Mouse (Mus musculus) embryonic facial prominence, embryonic 13.5 days (tissue): ENCODE measurements around the gene Tpt1. TPM values are rescaled to one million over a fixed set of nuclear protein-coding genes. Genes with fewer than 3 reads are reported as not detected.

Experiments used
- ATAC-seq: fragments of 200-750 bp; cut with Nextera tagmentation; 2 replicates; pipeline ENCODE4 v1.8.0; 2017; ENCODE audit warnings: low read depth; ENCODE audit not compliant: insufficient number of reproducible peaks, insufficient read depth, low FRiP score, low TSS enrichment
- H3K27ac ChIP-seq: fragments of 300-500 bp; sonication (generic); 2 replicates; pipeline ENCODE4 v1.5.1; 2015; ENCODE audit warnings: moderate library complexity, mild to moderate bottlenecking, inconsistent platforms
- H3K27me3 ChIP-seq: fragments of 300-500 bp; sonication (generic); 2 replicates; pipeline ENCODE4 v1.6.1; 2015; ENCODE audit warnings: mild to moderate bottlenecking, inconsistent platforms
- H3K36me3 ChIP-seq: fragments of 300-500 bp; sonication (generic); 2 replicates; pipeline ENCODE4 v1.6.1; 2015; ENCODE audit warnings: mild to moderate bottlenecking, inconsistent platforms
- H3K4me1 ChIP-seq: fragments of 300-500 bp; sonication (generic); 2 replicates; pipeline ENCODE4 v1.6.1; 2015; ENCODE audit warnings: inconsistent platforms
- H3K4me2 ChIP-seq: fragments of 300-500 bp; sonication (generic); 2 replicates; pipeline ENCODE4 v1.6.1; 2015; ENCODE audit warnings: moderate library complexity, mild to moderate bottlenecking, inconsistent platforms
- H3K4me3 ChIP-seq: fragments of 300-500 bp; sonication (generic); 2 replicates; pipeline ENCODE4 v1.5.1; 2015; ENCODE audit warnings: mild to moderate bottlenecking, inconsistent platforms
- H3K9ac ChIP-seq: fragments of 300-500 bp; sonication (generic); 2 replicates; pipeline ENCODE4 v1.6.1; 2015; ENCODE audit warnings: mild to moderate bottlenecking, inconsistent platforms
- H3K9me3 ChIP-seq: fragments of 300-500 bp; sonication (generic); 2 replicates; pipeline ENCODE4 v1.6.1; 2016; ENCODE audit warnings: inconsistent platforms
- WGBS: fragments of 180-500 bp; shearing (Covaris S2); methylation state at CpG from one replicate; pipeline ENCODE4 v1.1.7; 2015; ENCODE audit warnings: mixed read lengths; 5-methylcytosine and 5-hydroxymethylcytosine counted together
- polyA plus RNA-seq: library from polyadenylated mRNA; unstranded; fragments of >200 nt; fragmentation: Nextera tagmentation; extraction: Ambion mirVana; gene quantifications from 2 replicates; pipeline ENCODE4 v1.2.1, GENCODE M21; 2015

Tpt1 gene
- polyA plus RNA-seq, 1 experiment from 2014 or later: 1,171 TPM

DNA sequence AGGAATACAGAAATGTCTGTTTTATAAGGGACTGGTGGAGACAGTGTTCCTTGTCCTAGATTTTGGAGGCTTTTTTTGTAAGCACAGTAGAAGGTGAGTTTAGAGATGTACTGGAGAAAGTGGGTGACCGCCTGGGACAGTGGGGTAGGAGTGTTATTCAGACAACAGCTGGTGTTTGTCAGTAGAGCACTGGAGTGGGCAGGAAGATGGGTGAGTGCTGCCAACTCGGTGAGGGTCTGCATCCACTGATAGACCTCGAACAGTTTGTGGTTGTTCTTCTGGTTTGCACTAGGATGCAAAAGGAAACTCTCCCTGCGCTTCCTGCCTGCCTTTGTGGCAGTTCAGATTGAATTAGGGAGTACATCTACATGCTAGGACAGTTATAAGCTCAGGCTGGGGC, 2.8 kb downstream of the Tpt1 start:
- no peak overlapping the region for H3K27ac ChIP-seq
- 90% methylated on average over 4 of the region's 4 CpGs for WGBS
- no peaks in the 10 kb centered on the region for H3K27me3 ChIP-seq
- no peak overlapping the region for H3K4me3 ChIP-seq
- H3K4me2 ChIP-seq: no peak overlapping the region
- peaks cover 57% of the 10 kb centered on the region for H3K36me3 ChIP-seq
- H3K9ac ChIP-seq: no peak overlapping the region
- peaks cover 16% of the 10 kb centered on the region for H3K4me1 ChIP-seq
- no peak for ATAC-seq
- H3K9me3 ChIP-seq: no peaks in the 10 kb centered on the region

DNA sequence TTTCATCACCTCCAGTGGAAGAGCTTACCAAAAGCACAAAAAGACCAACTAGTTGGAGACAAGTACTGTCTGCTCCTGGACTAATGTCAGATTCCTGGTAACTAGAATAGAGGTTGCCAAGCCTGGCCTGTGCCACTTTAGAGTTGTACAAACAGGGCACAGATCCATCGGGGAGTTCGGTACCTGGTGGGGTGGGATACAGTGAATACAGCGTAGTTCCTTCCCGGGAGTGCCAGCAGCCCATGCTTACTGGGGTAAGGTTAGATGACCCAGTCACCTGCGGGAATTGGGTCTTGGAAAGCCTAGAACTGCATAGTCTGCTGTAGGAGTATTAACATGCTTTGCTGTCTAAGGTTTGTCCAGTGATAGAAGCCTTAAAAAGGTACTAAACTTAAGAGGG, 3.6 kb downstream of the Tpt1 start:
- ATAC-seq: no peak
- WGBS: 95% methylated on average over 5 of the region's 5 CpGs
- no peaks in the 10 kb centered on the region for H3K9me3 ChIP-seq
- H3K4me3 ChIP-seq: no peak overlapping the region
- no peak overlapping the region for H3K4me2 ChIP-seq
- no peak overlapping the region for H3K9ac ChIP-seq
- peaks cover 16% of the 10 kb centered on the region for H3K4me1 ChIP-seq
- peaks cover 60% of the 10 kb centered on the region for H3K36me3 ChIP-seq
- H3K27ac ChIP-seq: no peak overlapping the region
- H3K27me3 ChIP-seq: no peaks in the 10 kb centered on the region

DNA sequence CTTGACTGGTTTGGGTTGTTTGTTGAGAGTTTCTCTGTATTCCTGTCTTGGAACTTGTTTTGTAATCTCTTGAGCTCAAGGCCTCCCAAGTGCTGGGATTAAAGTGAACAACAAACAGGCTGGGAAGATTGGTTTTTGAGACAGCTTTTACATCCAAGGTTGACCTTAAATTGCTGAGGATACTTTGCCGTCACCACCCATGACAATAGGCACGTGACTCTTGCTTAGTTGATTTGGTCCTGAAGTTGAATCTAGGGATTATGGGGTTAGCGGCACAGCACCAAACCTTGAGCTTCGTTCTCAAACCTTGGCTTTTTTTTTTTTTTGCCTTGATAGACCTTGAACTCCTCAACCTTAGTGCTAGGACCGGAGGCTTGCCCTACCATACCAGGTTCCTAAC, 4.3 kb downstream of the Tpt1 start:
- H3K27ac ChIP-seq: no peak overlapping the region
- H3K4me2 ChIP-seq: no peak overlapping the region
- H3K4me3 ChIP-seq: no peak overlapping the region
- no peak overlapping the region for H3K9ac ChIP-seq
- H3K36me3 ChIP-seq: peaks cover 64% of the 10 kb centered on the region
- peaks cover 13% of the 10 kb centered on the region for H3K4me1 ChIP-seq
- ATAC-seq: no peak
- H3K9me3 ChIP-seq: no peaks in the 10 kb centered on the region
- 80% methylated on average over 5 of the region's 5 CpGs for WGBS
- H3K27me3 ChIP-seq: no peaks in the 10 kb centered on the region

DNA sequence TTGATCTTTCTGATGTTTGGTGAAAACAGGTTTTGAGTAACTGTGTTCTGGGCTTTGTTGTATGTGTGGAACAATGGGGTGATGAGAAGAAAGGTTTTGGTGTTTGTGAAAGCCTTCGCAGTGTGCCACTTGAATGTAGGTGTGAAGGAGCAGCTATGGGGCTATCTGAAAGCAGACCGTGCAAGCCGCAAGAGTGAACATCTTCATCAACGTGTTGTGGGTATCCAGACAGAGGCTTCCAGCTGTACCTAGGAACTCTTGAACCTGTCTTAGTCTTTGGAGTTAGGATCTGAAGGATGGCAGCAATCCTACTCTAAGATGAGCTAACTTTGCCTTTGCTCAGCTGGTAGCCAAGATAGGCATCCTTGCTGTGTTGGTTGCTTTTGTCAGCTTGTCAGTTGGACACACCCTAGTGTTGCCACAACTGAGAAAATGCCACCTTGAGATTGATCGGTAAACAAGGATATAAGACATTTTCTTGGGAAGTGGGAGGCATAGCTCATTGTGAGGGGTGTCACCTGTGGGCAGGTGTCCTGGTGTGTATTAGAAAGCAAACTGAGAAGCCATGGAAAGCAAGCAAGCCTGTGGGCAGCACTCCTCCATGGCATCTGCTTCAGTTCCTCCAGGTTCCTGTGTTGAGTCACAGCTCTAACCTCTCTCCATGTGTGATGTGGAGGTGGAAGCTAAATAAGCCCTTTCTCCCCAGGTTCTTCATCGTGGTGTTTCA, 5.1 kb downstream of the Tpt1 start:
- Histone ChIP-seq H3K27me3 (no peaks in the 10 kb centered on the region), H3K4me1 (peaks cover 12% of the 10 kb centered on the region), H3K9ac (no peak overlapping the region), H3K36me3 (peaks cover 65% of the 10 kb centered on the region), H3K27ac (no peak overlapping the region), H3K4me2 (no peak overlapping the region), H3K4me3 (no peak overlapping the region), H3K9me3 (no peaks in the 10 kb centered on the region)
- no peak for ATAC-seq
- 86% methylated on average over 6 of the region's 6 CpGs for WGBS

DNA sequence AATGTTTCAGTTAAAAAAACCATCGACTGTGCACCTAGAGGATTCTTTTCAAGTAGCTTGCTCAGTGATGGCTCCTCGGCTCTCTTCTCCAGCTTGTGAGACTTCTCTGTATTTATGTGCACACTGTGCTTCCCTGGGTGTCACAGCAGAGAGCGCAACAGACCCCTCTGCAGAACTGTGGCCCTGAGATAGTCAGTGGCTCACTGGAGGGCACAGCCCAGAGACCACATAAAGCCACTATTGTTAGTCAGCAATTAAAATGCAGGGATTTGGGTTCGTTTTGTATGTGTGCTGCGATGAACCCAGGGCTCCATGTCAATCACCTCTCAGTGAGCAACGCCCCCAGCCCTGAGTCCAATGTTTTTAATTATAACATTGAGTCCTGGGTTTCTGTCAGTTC, 5.9 kb downstream of the Tpt1 start:
- WGBS: 39% methylated on average over 6 of the region's 6 CpGs
- H3K4me1 ChIP-seq: peaks cover 15% of the 10 kb centered on the region
- H3K36me3 ChIP-seq: peaks cover 65% of the 10 kb centered on the region

DNA sequence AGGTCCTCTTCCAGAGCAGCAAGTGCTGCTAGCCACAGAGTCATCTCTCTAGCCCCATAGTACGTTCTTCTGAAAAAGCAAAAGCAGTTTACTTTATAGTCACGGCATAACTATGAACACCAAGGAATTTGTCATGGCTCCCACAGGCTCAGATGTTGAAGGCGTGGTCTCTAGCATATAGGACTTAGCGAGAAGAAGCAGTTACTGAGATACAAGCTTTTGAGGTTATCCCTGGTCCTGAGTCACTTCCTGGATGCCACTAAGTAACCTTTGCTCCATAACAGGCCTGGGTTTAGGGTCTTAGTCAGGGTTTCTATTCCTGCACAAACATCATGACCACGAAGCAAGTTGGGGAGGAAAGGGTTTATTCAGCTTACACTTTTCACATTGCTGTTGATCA, 7.1 kb downstream of the Tpt1 start:
- no peak for ATAC-seq
- Histone ChIP-seq H3K4me1 (peaks cover 10% of the 10 kb centered on the region), H3K27me3 (no peaks in the 10 kb centered on the region), H3K9me3 (no peaks in the 10 kb centered on the region), H3K36me3 (peaks cover 61% of the 10 kb centered on the region), H3K4me2 (no peak overlapping the region), H3K27ac (no peak overlapping the region), H3K4me3 (no peak overlapping the region), H3K9ac (no peak overlapping the region)
- 90% methylated on average over 5 of the region's 5 CpGs for WGBS

More for the DNA sequence above, 5.9 kb downstream of the Tpt1 start:
- H3K9ac ChIP-seq: no peak overlapping the region
- ATAC-seq: no peak
- no peak overlapping the region for H3K4me3 ChIP-seq
- H3K27me3 ChIP-seq: no peaks in the 10 kb centered on the region
- H3K4me2 ChIP-seq: no peak overlapping the region
- no peaks in the 10 kb centered on the region for H3K9me3 ChIP-seq
- no peak overlapping the region for H3K27ac ChIP-seq

DNA sequence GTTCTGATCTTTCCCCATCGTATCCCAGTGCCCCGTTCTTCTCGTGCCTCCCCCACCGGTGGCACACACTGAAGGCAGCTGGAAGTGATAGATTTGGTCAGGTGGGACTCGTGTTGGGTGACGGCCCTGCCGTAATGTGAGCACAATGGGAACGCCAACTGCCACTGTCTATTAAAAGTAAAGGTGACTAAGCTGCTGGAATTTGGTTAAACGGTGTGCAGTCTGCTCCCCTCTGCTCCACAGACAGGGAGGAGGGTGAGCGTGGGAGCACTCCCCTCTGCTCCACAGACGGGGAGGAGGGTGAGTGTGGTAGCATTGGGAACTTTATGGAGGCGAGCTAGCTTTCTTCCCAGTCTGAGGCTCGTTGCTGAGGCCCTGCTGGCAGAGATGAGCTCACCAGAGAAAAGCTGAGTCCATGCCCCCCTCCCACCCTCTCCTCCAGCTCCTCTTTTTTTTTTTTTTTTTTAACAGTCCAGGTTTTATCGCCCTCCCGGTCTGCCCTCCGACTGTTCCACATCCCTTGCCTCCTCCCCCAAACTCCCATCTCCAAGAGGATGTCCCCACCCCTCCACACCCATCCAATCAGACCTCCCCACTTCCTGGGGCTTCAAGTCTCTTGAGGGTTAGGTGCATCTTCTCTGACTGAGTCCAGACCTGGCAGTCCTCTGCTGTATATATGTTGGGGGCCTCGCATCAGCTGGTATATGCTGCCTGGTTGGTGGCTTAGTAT, 10.5 kb downstream of the Tpt1 start:
- Histone ChIP-seq H3K36me3 (peaks cover 27% of the 10 kb centered on the region), H3K4me1 (peaks cover 3% of the 10 kb centered on the region; the same call in 1 of the 2 replicates), H3K9ac (0 out of 2 replicates have a peak overlapping the region, but pooled peaks have one; percentile 6), H3K4me2 (no peak overlapping the region), H3K9me3 (no peaks in the 10 kb centered on the region), H3K27me3 (no peaks in the 10 kb centered on the region), H3K4me3 (no peak overlapping the region), H3K27ac (no peak overlapping the region)
- no peak for ATAC-seq
- 49% methylated on average over 17 of the region's 17 CpGs for WGBS

DNA sequence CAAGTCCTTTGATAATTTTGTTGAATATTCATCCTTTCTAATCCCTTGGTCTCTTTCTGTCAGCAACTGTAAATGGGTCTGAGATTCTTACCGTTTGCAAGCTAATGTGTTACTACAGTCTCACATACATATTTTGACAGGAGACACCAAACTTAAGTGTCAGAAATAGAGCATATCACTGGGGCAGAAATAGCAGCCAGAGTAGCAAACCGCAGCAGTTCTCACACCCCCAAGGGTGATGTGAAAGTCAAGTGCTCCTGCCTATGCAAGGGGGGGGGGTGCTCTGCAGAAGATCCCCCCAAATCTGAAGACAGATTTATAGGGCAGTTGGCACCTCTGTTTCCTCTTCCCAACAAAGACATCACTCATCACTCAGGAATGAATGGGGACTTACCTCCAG, 13.3 kb downstream of the Tpt1 start:
- no peak overlapping the region for H3K9ac ChIP-seq
- no peak for ATAC-seq
- H3K27me3 ChIP-seq: no peaks in the 10 kb centered on the region
- H3K27ac ChIP-seq: no peak overlapping the region
- 69% methylated on average over 2 of the region's 2 CpGs for WGBS
- H3K4me2 ChIP-seq: no peak overlapping the region
- H3K4me1 ChIP-seq: peaks cover 3% of the 10 kb centered on the region; the same call in 1 of the 2 replicates
- H3K36me3 ChIP-seq: peaks cover 9% of the 10 kb centered on the region; the same call in 1 of the 2 replicates
- H3K4me3 ChIP-seq: no peak overlapping the region
- H3K9me3 ChIP-seq: no peaks in the 10 kb centered on the region

DNA sequence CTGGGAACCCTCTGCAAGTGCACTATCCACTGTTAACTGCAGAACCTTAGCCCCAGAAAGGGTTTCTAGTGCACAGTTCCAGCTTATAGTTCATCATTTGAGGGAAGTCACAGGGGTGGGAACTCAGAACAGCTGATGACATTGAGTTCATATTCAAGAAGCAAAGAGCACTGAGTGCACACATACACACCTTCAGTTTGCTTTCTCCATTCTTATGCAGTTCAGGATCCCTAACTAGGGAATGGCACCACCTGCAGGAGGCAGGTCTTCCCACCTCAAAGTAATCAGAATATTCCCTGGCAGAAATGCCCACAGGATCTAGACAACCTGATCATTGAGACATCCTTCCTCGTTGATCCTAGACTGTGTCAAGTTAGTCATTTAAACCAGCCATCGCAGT, 14.7 kb downstream of the Tpt1 start:
- H3K4me3 ChIP-seq: no peak overlapping the region
- H3K27me3 ChIP-seq: no peaks in the 10 kb centered on the region
- H3K4me2 ChIP-seq: no peak overlapping the region
- no peak overlapping the region for H3K9ac ChIP-seq
- no peaks in the 10 kb centered on the region for H3K36me3 ChIP-seq
- ATAC-seq: no peak
- H3K27ac ChIP-seq: no peak overlapping the region
- peaks cover 13% of the 10 kb centered on the region for H3K4me1 ChIP-seq
- 84% methylated on average over 2 of the region's 2 CpGs for WGBS
- no peaks in the 10 kb centered on the region for H3K9me3 ChIP-seq

DNA sequence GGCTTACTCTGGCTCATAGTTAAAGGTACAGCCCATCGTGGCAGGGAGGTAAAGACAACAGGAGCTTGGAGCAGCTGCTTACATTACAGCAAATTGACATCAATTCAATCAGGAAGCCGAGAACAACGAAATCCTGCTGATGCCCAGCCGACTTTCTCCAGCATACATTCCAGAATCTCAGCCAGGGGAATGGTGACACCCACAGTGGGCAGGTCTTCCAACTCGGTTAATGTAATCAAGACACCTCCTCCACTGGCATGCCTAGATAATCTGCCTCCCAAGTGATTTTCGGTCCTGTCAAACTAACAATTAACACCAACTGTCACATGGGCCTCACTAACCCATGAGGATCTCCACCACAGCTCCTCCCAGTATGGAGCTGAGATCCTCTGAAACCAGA, 17.8 kb downstream of the Tpt1 start:
- peaks cover 10% of the 10 kb centered on the region for H3K4me1 ChIP-seq
- H3K4me3 ChIP-seq: no peak overlapping the region
- 89% methylated on average over 6 of the region's 6 CpGs for WGBS
- H3K4me2 ChIP-seq: no peak overlapping the region
- H3K27me3 ChIP-seq: no peaks in the 10 kb centered on the region
- H3K9ac ChIP-seq: no peak overlapping the region
- no peaks in the 10 kb centered on the region for H3K36me3 ChIP-seq
- H3K9me3 ChIP-seq: no peaks in the 10 kb centered on the region
- ATAC-seq: no peak
- H3K27ac ChIP-seq: no peak overlapping the region

DNA sequence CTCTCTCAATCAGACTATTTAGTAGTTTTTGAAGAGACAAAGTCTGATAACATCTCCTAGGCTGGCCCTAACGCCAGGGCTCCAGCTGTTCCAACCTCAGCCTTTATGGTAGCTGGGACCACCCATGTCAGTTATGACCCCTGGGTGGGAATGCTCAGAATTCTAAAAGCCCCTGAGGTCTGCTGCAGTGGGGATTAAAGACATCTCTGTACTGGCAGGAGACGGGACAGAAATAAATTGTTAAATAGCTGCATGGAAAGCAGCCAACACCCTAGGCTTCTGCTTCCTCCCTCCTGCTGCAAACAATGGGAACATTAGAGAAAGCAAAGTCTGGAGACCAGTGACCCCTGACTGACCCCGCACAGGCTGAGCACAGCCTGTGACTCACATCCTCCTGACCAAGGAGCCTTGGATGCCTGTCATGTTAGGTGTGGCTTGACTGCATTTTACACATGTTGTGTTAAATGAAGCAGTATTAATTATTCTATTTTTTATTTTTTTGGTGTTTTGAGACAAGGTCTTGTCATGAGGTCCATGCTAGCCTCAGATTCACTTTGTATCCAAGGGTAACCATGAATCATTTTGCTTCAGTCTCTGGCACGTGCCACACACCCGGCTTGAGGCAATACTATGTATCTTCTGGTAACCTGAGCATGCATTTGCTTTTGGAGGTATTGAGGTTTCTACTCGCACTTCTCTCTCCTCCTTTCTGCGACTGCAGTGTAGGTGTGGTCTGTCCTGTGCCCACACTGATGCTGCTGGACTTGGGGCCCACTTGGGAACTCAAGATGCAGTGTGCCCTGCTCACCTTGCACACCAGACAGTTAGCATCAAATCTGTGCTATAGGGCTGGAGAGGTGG, 18.9 kb downstream of the Tpt1 start:
- Histone ChIP-seq H3K27me3 (no peaks in the 10 kb centered on the region), H3K36me3 (no peaks in the 10 kb centered on the region), H3K9ac (no peak overlapping the region), H3K4me2 (no peak overlapping the region), H3K9me3 (no peaks in the 10 kb centered on the region), H3K4me3 (no peak overlapping the region), H3K4me1 (peaks cover 10% of the 10 kb centered on the region), H3K27ac (peak overlapping the region; percentile 69)
- peak; percentile 81 for ATAC-seq
- WGBS: 12% methylated on average over 7 of the region's 7 CpGs
